Mouse (Mus musculus): ENCODE results near the gene Robo2. TPM values are rescaled to one million over a fixed set of nuclear protein-coding genes. Genes with fewer than 3 reads are reported as not detected.

Robo2 gene
- total and polyA plus RNA-seq, 2 experiments from 2014 or later = 45.5 to 114 TPM

- DNase-seq (no peak), ATAC-seq (no peak)
- Histone ChIP-seq H3K9me3 (ENCODE audit: low read length) (no peaks in the 10 kb centered on the region), H3K9ac (no peak overlapping the region), H3K4me2 (ENCODE audit: low read depth) (no peak overlapping the region), H3K4me3 (ENCODE audit: low read depth, low read length) (no peak overlapping the region), H3K27ac (ENCODE audit: low read depth, low read length) (no peak overlapping the region), H3K27me3 (ENCODE audit: insufficient read depth, low read length) (no peaks in the 10 kb centered on the region), H3K36me3 (ENCODE audit: insufficient read depth) (no peaks in the 10 kb centered on the region), H3K4me1 (ENCODE audit: insufficient read depth) (no peaks in the 10 kb centered on the region)
- no peak for TF ChIP-seq CTCF (IDR thresholded peaks at IDR 0.05; ENCODE audit: low read depth)
- WGBS = 80% methylated on average over 1 of the region's 1 CpGs
Observed at GRCm38 (mm10) chr16:74216879-74217415, 194.7 kb downstream of the Robo2 start.

GRCm38 (mm10) chr16:74215791-74216190 lies 195.8 kb downstream of the Robo2 start:
- H3K36me3 ChIP-seq (ENCODE audit: insufficient read depth) = no peaks in the 10 kb centered on the region
- DNase-seq = no peak
- H3K27ac ChIP-seq (ENCODE audit: low read depth, low read length) = no peak overlapping the region
- ATAC-seq = no peak
- no peaks in the 10 kb centered on the region for H3K27me3 ChIP-seq (ENCODE audit: insufficient read depth, low read length)
- H3K9ac ChIP-seq = no peak overlapping the region
- 92% methylated on average over 13 of the region's 13 CpGs for WGBS
- no peaks in the 10 kb centered on the region for H3K9me3 ChIP-seq (ENCODE audit: low read length)
- TF ChIP-seq CTCF (IDR thresholded peaks at IDR 0.05; ENCODE audit: low read depth) = no peak
- no peak overlapping the region for H3K4me3 ChIP-seq (ENCODE audit: low read depth, low read length)
- no peak overlapping the region for H3K4me2 ChIP-seq (ENCODE audit: low read depth)
- no peaks in the 10 kb centered on the region for H3K4me1 ChIP-seq (ENCODE audit: insufficient read depth)

- H3K27me3 ChIP-seq (ENCODE audit: insufficient read depth, low read length) = no peaks in the 10 kb centered on the region
- no peak overlapping the region for H3K9ac ChIP-seq
- TF ChIP-seq CTCF (IDR thresholded peaks at IDR 0.05; ENCODE audit: low read depth) = no peak
- H3K27ac ChIP-seq (ENCODE audit: low read depth, low read length) = no peak overlapping the region
- ATAC-seq = no peak
- H3K4me1 ChIP-seq (ENCODE audit: insufficient read depth) = 0 out of 2 replicates have a peak, but pooled peaks cover 3% of the 10 kb centered on the region
- DNase-seq = peak; percentile 45
- H3K4me3 ChIP-seq (ENCODE audit: low read depth, low read length) = no peak overlapping the region
- no peaks in the 10 kb centered on the region for H3K36me3 ChIP-seq (ENCODE audit: insufficient read depth)
- WGBS = 26% methylated on average over 5 of the region's 5 CpGs
- H3K9me3 ChIP-seq (ENCODE audit: low read length) = no peaks in the 10 kb centered on the region
- H3K4me2 ChIP-seq (ENCODE audit: low read depth) = no peak overlapping the region
Observed at GRCm38 (mm10) chr16:74200705-74201104, 210.9 kb downstream of the Robo2 start.

- 0 out of 2 replicates have a peak, but pooled peaks cover 3% of the 10 kb centered on the region for H3K4me1 ChIP-seq (ENCODE audit: insufficient read depth)
- H3K36me3 ChIP-seq (ENCODE audit: insufficient read depth) = no peaks in the 10 kb centered on the region
- H3K27ac ChIP-seq (ENCODE audit: low read depth, low read length) = no peak overlapping the region
- H3K9me3 ChIP-seq (ENCODE audit: low read length) = no peaks in the 10 kb centered on the region
- H3K4me2 ChIP-seq (ENCODE audit: low read depth) = no peak overlapping the region
- 33% methylated on average over 1 of the region's 1 CpGs for WGBS
- no peak for TF ChIP-seq CTCF (IDR thresholded peaks at IDR 0.05; ENCODE audit: low read depth)
- no peaks in the 10 kb centered on the region for H3K27me3 ChIP-seq (ENCODE audit: insufficient read depth, low read length)
- no peak for ATAC-seq
- H3K4me3 ChIP-seq (ENCODE audit: low read depth, low read length) = no peak overlapping the region
- no peak for DNase-seq
- no peak overlapping the region for H3K9ac ChIP-seq
Observed at GRCm38 (mm10) chr16:74200024-74200703, 211.5 kb downstream of the Robo2 start.

GRCm38 (mm10) chr16:74192979-74193554 lies 218.6 kb downstream of the Robo2 start:
- ATAC-seq = no peak
- H3K9me3 ChIP-seq (ENCODE audit: low read length) = no peaks in the 10 kb centered on the region
- H3K4me1 ChIP-seq (ENCODE audit: insufficient read depth) = no peaks in the 10 kb centered on the region
- WGBS = 36% methylated on average over 8 of the region's 8 CpGs
- no peaks in the 10 kb centered on the region for H3K27me3 ChIP-seq (ENCODE audit: insufficient read depth, low read length)
- H3K9ac ChIP-seq = no peak overlapping the region
- no peaks in the 10 kb centered on the region for H3K36me3 ChIP-seq (ENCODE audit: insufficient read depth)
- no peak overlapping the region for H3K27ac ChIP-seq (ENCODE audit: low read depth, low read length)
- no peak overlapping the region for H3K4me2 ChIP-seq (ENCODE audit: low read depth)
- DNase-seq = no peak
- TF ChIP-seq CTCF (IDR thresholded peaks at IDR 0.05; ENCODE audit: low read depth) = no peak
- H3K4me3 ChIP-seq (ENCODE audit: low read depth, low read length) = no peak overlapping the region

- DNase-seq = no peak
- no peak for TF ChIP-seq CTCF (IDR thresholded peaks at IDR 0.05; ENCODE audit: low read depth)
- no peak for ATAC-seq
- WGBS = 36% methylated on average over 2 of the region's 2 CpGs
- Histone ChIP-seq H3K4me3 (ENCODE audit: low read depth, low read length) (no peak overlapping the region), H3K27me3 (ENCODE audit: insufficient read depth, low read length) (no peaks in the 10 kb centered on the region), H3K4me2 (ENCODE audit: low read depth) (no peak overlapping the region), H3K4me1 (ENCODE audit: insufficient read depth) (no peaks in the 10 kb centered on the region), H3K36me3 (ENCODE audit: insufficient read depth) (no peaks in the 10 kb centered on the region), H3K27ac (ENCODE audit: low read depth, low read length) (no peak overlapping the region), H3K9me3 (ENCODE audit: low read length) (no peaks in the 10 kb centered on the region), H3K9ac (no peak overlapping the region)
Observed at GRCm38 (mm10) chr16:74191621-74192020, 220.0 kb downstream of the Robo2 start.

GRCm38 (mm10) chr16:74182509-74183113 lies 229.0 kb downstream of the Robo2 start:
- ATAC-seq (no peak), DNase-seq (peak; percentile 28)
- Histone ChIP-seq H3K9ac (no peak overlapping the region), H3K4me3 (ENCODE audit: low read depth, low read length) (no peak overlapping the region), H3K9me3 (ENCODE audit: low read length) (no peaks in the 10 kb centered on the region), H3K27me3 (ENCODE audit: insufficient read depth, low read length) (no peaks in the 10 kb centered on the region), H3K4me1 (ENCODE audit: insufficient read depth) (no peaks in the 10 kb centered on the region), H3K36me3 (ENCODE audit: insufficient read depth) (no peaks in the 10 kb centered on the region), H3K4me2 (ENCODE audit: low read depth) (no peak overlapping the region), H3K27ac (ENCODE audit: low read depth, low read length) (no peak overlapping the region)
- 42% methylated on average over 3 of the region's 3 CpGs for WGBS
- TF ChIP-seq CTCF (IDR thresholded peaks at IDR 0.05; ENCODE audit: low read depth) = no peak
